Mouse (Mus musculus): ENCODE results near the gene Derl2. TPM values are rescaled to one million over a fixed set of nuclear protein-coding genes. Genes with fewer than 3 reads are reported as not detected.

Derl2 gene
- total RNA-seq, 4 experiments from 2014 or later = 73.5 to 99.8 (median 89.0) TPM

- DNase-seq = no peak
Measured at GRCm38 (mm10) chr11:70982030-70982429, 37.6 kb downstream of the Derl2 start.

- no peak for DNase-seq
Measured at GRCm38 (mm10) chr11:70980751-70981510, 38.7 kb downstream of the Derl2 start.

DNA sequence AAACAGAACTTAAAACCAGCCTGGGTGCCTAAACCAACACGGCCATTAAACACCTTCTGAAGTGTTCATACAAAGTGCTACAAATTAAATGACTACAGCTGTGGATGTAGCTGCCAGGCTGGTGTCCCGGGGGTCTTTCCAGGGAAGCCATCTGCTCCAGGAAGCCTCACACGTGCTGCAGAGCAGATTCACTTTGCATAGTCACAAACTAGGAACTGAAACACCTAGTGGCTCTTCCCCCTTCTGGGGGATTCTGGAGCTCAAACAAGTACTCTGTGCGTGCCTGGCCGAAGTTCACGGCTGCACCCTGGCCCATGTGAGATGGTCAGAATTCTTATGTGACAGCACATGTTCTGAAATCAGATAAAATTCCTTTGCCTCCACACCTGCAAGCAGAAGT, 39.4 kb downstream of the Derl2 start:
- no peak for DNase-seq

DNA sequence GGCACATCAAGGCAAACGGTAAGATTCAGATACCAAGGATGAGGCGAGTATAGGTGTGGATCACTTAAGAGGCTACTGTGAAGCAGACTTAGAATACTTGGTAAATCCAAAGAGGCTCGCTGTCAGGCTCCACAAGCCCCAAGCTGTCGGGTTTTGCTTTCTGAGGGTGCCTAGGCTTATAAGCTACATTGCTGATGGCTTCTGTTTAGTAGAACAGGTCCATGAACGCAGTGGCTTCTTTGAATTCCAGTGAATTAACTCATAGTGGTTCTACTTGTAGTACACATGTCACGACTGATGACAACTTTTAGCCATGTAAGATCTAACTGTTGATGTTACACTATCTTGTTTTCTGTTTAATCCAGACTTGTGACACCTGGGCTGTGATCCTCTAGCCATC, 42.3 kb downstream of the Derl2 start:
- DNase-seq = no peak

DNA sequence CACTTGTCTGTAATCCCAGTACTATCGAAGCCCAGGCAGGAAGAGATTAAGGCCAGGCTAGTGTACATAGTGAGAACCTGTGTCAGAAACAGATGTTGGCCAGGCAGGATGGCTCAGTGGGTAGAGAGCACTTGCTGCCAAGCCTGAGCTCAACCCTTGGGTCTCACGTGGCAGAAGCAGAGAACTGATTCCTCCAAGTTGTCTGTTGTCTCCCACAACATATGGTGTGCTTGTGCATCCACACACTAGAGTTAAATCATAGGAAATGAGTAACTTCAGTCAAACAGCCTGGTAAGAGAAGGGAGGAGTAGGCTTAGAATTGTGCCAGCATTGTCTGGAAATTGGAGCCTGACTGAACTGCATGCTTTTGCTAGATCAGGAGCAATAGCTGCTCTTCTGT, 44.4 kb downstream of the Derl2 start:
- no peak for DNase-seq

DNA sequence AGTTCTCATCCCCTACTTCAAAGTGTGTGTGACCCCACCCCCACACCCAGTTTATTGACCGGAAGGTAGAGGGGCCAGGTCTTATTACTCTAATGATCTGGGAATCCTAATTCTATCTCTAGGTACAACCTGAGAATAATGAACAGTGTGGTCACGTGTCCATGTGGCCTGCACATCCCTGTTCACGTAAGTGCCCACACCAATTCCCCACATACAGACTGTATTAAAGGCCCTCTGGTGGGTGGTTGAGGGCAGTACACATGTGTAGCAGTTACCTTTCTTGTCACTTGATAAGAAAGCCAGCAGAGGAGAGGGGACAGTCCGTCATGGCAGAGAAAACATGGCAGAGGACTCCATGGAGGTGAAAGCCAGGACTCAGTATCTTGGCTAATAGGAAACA, 45.7 kb downstream of the Derl2 start:
- no peak for DNase-seq

- no peak for DNase-seq
Measured at GRCm38 (mm10) chr11:70972586-70972985, 47.1 kb downstream of the Derl2 start.

DNA sequence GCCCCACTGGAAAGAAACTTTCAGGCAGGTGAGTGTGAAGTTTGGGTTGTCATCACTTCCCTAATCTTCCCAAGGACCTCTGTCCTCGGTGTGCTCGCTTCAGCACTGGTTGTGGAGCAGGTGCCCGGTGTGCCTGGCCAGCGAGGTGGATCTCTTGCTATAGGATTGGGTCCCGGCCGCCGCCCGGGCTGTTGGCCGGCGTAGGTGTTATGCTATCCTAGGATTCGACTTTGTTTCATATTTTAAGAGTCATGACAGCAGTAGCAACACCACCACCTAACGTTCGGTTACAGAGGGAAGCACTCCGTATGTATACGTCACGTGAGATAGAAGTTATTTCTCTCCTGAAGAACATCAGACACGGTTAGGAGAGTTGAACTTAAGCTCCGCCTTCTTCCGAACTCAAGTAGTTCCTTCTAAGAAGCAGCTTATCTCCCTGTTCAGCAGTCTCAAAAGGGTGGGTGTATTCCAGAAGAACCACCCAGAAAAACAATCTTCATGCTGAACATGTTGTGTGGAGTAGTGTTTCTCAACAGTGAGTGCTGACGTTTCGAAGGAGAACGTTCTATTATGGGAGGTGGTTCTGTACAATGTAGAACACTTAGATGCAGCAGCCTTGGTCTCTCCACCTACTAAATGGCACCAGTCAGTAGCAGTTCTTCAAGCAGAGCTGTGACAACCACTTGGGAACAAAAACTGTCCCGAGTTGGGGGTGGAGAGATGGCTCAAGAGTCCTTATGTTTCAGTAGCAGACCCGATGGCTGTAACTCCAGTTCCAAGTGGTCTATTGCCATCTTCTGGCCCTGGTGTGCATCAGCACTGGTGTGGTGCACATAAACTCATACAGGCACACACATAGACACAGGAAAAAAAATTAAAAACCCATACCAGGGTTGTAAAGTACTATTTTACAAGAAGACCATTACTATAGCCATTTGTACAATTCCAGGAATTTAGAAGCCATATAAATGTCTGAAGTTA, 48.8 kb downstream of the Derl2 start:
- DNase-seq = no peak

DNA sequence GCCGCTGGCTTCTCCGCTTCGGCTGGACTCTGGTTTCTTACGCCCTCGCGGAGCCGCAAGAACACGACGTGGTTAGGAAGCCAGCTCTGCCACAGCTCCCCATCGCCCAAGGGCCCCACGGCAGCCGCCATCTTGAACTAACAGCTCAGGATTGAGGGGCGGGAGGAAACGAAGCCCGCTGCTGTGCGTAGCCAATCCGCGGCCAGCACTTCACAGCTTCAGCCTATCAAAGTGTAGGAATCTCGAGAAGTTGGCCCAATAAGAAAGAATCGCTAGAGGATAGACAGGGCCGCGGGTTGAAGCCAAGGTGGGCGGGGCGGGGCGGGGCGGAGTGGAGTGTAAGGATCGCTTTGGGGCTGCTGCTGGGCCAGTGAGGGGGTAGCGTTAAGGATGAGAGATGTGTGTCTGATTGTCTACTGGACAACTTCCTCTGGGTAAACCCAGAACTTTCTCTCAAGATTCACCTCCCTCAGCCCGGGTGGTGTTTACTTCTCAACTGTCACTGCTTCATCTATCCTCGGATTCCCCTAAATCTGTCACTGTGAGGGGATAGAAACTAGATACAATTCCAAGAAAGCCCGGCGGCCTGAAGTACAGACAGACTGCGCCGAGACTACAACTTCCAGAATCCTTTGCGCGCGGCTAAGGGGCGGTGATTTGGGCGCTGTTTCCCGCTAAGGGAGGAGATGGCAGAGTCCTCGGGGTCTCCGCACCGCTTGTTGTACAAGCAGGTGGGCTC, 49.7 kb downstream of the Derl2 start, which contains the start of the genes Nup88 and Rpain:
Gene Nup88, minus strand, starts transcription at position 153 of the 739 bp plus-strand sequence.
Gene Rpain, plus strand, starts transcription at position 393 of the 739 bp plus-strand sequence.
- peak; percentile 91 for DNase-seq

DNA sequence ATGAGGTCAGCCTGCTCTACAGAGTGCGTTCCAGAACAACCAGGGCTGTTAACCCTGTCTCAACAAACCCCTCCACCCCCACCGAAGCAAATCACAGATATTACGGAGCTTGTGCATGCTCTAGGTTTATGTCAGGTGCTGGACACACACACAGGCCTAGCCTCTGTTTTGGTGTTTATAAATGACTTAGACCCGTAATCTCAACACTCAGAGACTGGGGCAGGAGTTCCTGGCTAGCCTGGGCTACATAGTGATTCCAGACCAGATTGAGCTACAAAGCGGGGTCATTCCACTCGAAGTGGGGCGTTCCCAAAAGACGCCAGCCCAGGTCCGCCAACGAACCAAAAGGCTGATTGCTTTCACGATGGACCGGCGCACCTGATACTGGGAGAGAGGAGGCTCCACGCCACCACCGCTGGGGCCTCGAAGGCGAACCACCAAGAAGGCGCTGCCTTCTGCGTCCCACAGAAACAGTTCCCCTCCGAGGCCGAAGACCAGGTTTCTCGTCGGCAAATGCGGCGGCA, 50.3 kb downstream of the Derl2 start:
- DNase-seq = no peak

DNA sequence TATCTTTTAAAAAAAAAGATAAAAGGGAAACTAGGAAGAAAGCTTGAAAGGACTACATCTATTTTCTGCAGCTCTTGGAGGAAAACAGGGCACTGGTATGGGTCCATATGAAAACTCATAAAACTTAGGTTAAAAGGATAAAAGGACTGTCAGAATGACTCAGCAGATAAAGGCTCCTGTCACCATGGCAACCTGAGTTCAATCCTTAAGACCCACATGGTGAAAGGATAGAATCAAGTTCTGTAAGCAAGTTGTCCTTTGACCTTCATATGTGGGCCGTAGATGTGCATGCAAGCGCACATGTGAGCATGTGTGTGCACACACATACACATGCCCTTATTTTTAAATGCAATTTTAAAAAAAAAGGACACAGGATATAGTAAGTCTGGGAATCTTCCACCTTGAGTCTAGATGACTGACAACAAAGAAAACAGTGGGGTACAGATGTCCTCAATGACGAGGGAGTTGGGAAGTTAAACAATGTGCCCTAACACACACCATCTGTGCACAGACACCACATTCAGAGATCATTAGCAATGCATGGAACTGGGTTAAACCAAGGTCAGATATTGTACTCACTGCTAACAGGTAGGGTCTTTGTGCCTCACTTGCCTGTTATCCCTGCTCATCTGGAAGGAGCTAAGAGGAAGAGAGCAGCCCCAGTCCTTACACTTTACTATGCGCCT, 55.3 kb downstream of the Derl2 start:
- no peak for DNase-seq

GRCm38 (mm10) chr11:70960786-70961554, 58.7 kb downstream of the Derl2 start:
- DNase-seq = no peak

Other genes with a start within 250 kb of the Derl2 start
- gene Scimp, start 207.3 kb downstream of the Derl2 start, total RNA-seq (2022) = 1 to 10 TPM; 1.1 to 2.7 (median 2.0) TPM
- 100 to 1,000 TPM; 127 to 241 (median 172) TPM for gene Rabep1, start 175.1 kb downstream of the Derl2 start, total RNA-seq (2022)
- 10 to 100 TPM; 52.3 to 79.7 (median 65.2) TPM for gene Nup88, start 49.9 kb downstream of the Derl2 start, total RNA-seq (2022)
- 10 to 100 TPM; 23.0 to 52.2 (median 36.1) TPM for gene Rpain, start 49.6 kb downstream of the Derl2 start, total RNA-seq (2022)
- gene C1qbp, start 36.8 kb downstream of the Derl2 start, total RNA-seq (2022) = 100 to 1,000 TPM; 181 to 218 (median 205) TPM
- gene Dhx33, start 15.4 kb downstream of the Derl2 start, total RNA-seq (2022) = 10 to 100 TPM; 32.5 to 34.6 (median 32.9) TPM
- 10 to 100 TPM; 22.5 to 30.3 (median 26.7) TPM for gene Mis12, start 230 bp downstream of the Derl2 start, total RNA-seq (2022)
- 10 to 100 TPM; 16.5 to 25.6 (median 19.5) TPM for gene 6330403K07Rik, start 13.7 kb upstream of the Derl2 start, total RNA-seq (2022)
- gene Nlrp1a, start 124.9 kb upstream of the Derl2 start, total RNA-seq (2022) = 1 to 10 TPM; 1.6 to 2.6 (median 2.1) TPM
- 1 to 10 TPM in 2 of 4 experiments, under 1 TPM in 2; 0.20 to 1.4 (median 0.77) TPM for gene Nlrp1b, start 210.9 kb upstream of the Derl2 start, total RNA-seq (2022)

All from adrenal gland, adult 8-10 months (tissue).